Mouse (Mus musculus): ENCODE results near the gene Pax7. TPM values are rescaled to one million over a fixed set of nuclear protein-coding genes. Genes with fewer than 3 reads are reported as not detected.

The Pax7 gene
- polyA plus RNA-seq, 1 experiment from 2014 or later, result 2.2 TPM

DNA sequence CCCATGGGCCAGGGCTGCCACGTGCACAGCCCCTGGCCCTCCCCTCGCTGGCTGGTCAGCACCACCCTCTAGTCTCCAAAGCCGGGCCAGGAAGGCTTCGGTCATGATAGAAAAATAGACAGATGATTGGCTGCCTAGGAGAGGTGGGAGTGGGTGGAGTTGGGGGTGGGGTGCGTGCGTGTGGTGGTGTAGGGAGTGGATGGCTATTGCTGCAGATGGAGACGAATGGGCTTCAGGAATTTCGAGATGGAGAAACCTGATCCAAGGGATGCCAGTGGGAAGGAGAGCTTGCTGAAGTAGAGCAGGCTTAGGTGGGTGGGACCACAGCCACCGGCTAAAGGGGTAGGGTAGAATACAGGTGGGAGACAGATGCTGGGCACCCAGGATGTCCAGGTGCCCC is 37.2 kb downstream of the Pax7 start:
- no peaks in the 10 kb centered on the region for H3K36me3 ChIP-seq (ENCODE audit: control insufficient read depth, insufficient read depth, low read length)
- no peak overlapping the region for H3K27ac ChIP-seq (ENCODE audit: low read depth, low read length)

DNA sequence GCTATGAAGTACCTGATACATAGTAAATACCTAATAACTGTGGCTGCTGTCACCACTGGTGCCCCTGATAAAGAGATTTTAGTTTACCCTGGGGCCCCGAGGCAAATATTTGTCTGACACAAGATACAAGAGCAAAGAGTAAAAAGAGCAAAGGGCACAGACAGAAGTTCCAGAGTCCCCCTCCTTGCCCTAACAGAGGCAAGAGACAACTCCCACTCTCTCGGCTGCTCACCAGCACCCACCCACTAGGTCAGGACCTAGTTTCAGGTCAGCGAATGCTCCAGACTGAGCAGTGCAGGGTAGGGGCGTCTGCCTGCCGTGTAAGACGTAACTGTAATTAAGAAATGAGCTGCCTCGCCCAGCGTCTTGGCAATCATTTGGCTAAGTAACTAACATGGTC is 42.2 kb downstream of the Pax7 start:
- no peak overlapping the region for H3K4me3 ChIP-seq (ENCODE audit: low read depth, low read length)
- ATAC-seq (ENCODE audit: low FRiP score), result no peak
- 29% methylated on average over 8 of the region's 8 CpGs for WGBS
- no peak for DNase-seq (ENCODE audit: low spot score)
- H3K9ac ChIP-seq (ENCODE audit: low read depth, low read length), result no peak overlapping the region
- H3K27ac ChIP-seq (ENCODE audit: low read depth, low read length), result no peak overlapping the region
- H3K4me2 ChIP-seq (replicated peaks; ENCODE audit: low read depth, low read length), result no peak overlapping the region
- H3K36me3 ChIP-seq (ENCODE audit: control insufficient read depth, insufficient read depth, low read length), result no peaks in the 10 kb centered on the region
- peaks cover 11% of the 10 kb centered on the region for H3K27me3 ChIP-seq (ENCODE audit: control insufficient read depth, insufficient read depth, low read length)
- H3K4me1 ChIP-seq (replicated peaks; ENCODE audit: control insufficient read depth, insufficient read depth, low read length), result peaks cover 16% of the 10 kb centered on the region
- no peaks in the 10 kb centered on the region for H3K9me3 ChIP-seq (ENCODE audit: control insufficient read depth, low read length)

More for the DNA sequence above, 37.2 kb downstream of the Pax7 start:
- no peak overlapping the region for H3K4me3 ChIP-seq (ENCODE audit: low read depth, low read length)
- WGBS, result 33% methylated on average over 9 of the region's 9 CpGs
- no peak overlapping the region for H3K4me2 ChIP-seq (replicated peaks; ENCODE audit: low read depth, low read length)
- ATAC-seq (ENCODE audit: low FRiP score) (no peak), DNase-seq (ENCODE audit: low spot score) (no peak)
- peaks cover 6% of the 10 kb centered on the region for H3K27me3 ChIP-seq (ENCODE audit: control insufficient read depth, insufficient read depth, low read length)
- H3K9ac ChIP-seq (ENCODE audit: low read depth, low read length), result no peak overlapping the region
- no peaks in the 10 kb centered on the region for H3K9me3 ChIP-seq (ENCODE audit: control insufficient read depth, low read length)
- peaks cover 11% of the 10 kb centered on the region for H3K4me1 ChIP-seq (replicated peaks; ENCODE audit: control insufficient read depth, insufficient read depth, low read length)

DNA sequence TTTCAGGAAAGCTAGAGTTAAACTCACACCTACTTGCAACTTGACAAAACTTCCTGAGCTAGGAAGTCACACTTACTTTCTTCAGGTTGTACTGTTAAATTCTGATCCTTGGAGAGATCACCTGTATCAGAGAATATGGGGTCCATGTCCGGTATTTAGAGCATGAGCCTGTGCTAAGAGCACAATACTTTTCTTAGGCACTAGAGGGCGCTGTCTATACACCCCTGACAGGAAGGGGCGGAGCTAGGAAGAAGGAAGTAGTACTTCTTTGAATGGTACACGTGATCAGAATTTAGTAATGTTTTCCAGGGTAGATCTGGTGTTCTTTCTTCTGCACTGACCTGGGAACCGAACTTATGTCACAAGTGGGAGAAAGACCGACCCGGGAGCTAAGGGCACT is 43.6 kb downstream of the Pax7 start:
- no peak overlapping the region for H3K27ac ChIP-seq (ENCODE audit: low read depth, low read length)
- peaks cover 8% of the 10 kb centered on the region; the same call in 1 of the 2 replicates for H3K27me3 ChIP-seq (ENCODE audit: control insufficient read depth, insufficient read depth, low read length)
- no peaks in the 10 kb centered on the region for H3K9me3 ChIP-seq (ENCODE audit: control insufficient read depth, low read length)
- H3K4me1 ChIP-seq (replicated peaks; ENCODE audit: control insufficient read depth, insufficient read depth, low read length), result peaks cover 16% of the 10 kb centered on the region
- no peak overlapping the region for H3K9ac ChIP-seq (ENCODE audit: low read depth, low read length)
- H3K4me3 ChIP-seq (ENCODE audit: low read depth, low read length), result no peak overlapping the region
- 80% methylated on average over 7 of the region's 7 CpGs for WGBS
- DNase-seq (ENCODE audit: low spot score) (no peak), ATAC-seq (ENCODE audit: low FRiP score) (no peak)
- no peak overlapping the region for H3K4me2 ChIP-seq (replicated peaks; ENCODE audit: low read depth, low read length)
- H3K36me3 ChIP-seq (ENCODE audit: control insufficient read depth, insufficient read depth, low read length), result no peaks in the 10 kb centered on the region

DNA sequence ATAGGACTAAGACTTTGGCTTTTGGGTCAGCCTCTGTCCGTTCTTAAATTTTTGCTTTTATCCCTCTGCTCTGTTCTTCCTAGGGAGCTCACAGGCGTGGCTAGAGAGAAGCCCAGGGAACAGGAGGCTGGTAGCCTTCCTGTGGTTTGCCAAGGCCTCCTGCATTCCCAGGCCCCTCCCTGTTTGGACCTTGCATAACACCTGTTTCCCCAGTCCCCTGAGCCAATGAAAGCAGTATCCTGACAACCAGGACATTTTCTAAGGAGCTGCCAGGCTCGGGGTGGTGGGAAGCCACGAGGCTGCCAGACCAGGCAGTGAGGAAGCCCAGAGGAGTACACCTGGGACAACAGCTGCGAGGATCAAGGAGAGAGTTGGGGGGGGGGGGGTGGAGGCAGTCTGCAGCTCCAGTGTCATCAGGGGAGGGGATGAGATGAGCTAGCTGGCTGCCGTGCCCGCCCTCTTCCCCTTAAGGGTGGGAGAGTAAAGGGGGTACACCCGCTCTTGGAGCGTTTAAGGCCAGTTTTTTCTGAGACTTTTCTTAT is 50.3 kb downstream of the Pax7 start:
- no peak for ATAC-seq (ENCODE audit: low FRiP score)
- Histone ChIP-seq H3K36me3 (ENCODE audit: control insufficient read depth, insufficient read depth, low read length) (no peaks in the 10 kb centered on the region), H3K4me1 (replicated peaks; ENCODE audit: control insufficient read depth, insufficient read depth, low read length) (no peaks in the 10 kb centered on the region), H3K4me2 (replicated peaks; ENCODE audit: low read depth, low read length) (no peak overlapping the region), H3K9ac (ENCODE audit: low read depth, low read length) (no peak overlapping the region), H3K27me3 (ENCODE audit: control insufficient read depth, insufficient read depth, low read length) (peaks cover under 1% of the 10 kb centered on the region; the same call in 1 of the 2 replicates), H3K27ac (ENCODE audit: low read depth, low read length) (no peak overlapping the region), H3K4me3 (ENCODE audit: low read depth, low read length) (no peak overlapping the region), H3K9me3 (ENCODE audit: control insufficient read depth, low read length) (no peaks in the 10 kb centered on the region)
- 56% methylated on average over 9 of the region's 9 CpGs for WGBS
- no peak for DNase-seq (ENCODE audit: low spot score)

DNA sequence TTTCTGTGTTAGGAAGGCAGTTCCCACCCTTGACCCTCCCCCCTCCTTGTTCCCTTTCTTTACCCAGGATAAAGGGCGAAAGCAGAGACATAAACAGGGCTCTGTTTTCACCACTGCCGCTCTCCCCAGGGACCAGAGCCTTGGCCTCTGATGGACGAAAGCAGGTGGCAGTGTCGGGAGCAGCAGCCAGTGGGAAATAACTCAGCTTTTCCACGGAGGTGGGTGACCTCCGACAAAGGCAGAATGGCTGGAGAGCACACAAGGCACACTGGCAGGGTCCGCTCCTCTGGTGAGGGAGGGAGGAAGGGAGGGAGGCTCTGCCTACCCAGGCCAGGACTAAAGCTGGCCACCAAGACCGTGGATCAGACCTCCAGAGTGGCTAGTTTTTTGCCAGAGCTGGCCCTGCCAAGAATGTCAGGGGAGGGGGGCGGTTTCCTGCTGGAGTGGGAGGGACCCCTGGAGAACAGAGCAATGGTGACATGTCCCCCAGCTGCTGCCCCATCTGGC is 62.1 kb downstream of the Pax7 start:
- no peak overlapping the region for H3K4me2 ChIP-seq (replicated peaks; ENCODE audit: low read depth, low read length)
- H3K27me3 ChIP-seq (ENCODE audit: control insufficient read depth, insufficient read depth, low read length), result peaks cover 2% of the 10 kb centered on the region
- no peak overlapping the region for H3K9ac ChIP-seq (ENCODE audit: low read depth, low read length)
- DNase-seq (ENCODE audit: low spot score), result no peak
- H3K4me1 ChIP-seq (replicated peaks; ENCODE audit: control insufficient read depth, insufficient read depth, low read length), result peaks cover 16% of the 10 kb centered on the region
- ATAC-seq (ENCODE audit: low FRiP score), result peak; percentile 59
- H3K36me3 ChIP-seq (ENCODE audit: control insufficient read depth, insufficient read depth, low read length), result no peaks in the 10 kb centered on the region
- peak overlapping the region; percentile 2; the same call in 1 of the 2 replicates for H3K27ac ChIP-seq (ENCODE audit: low read depth, low read length)
- H3K4me3 ChIP-seq (ENCODE audit: low read depth, low read length), result no peak overlapping the region
- H3K9me3 ChIP-seq (ENCODE audit: control insufficient read depth, low read length), result no peaks in the 10 kb centered on the region
- under 1% methylated on average over 9 of the region's 9 CpGs for WGBS

DNA sequence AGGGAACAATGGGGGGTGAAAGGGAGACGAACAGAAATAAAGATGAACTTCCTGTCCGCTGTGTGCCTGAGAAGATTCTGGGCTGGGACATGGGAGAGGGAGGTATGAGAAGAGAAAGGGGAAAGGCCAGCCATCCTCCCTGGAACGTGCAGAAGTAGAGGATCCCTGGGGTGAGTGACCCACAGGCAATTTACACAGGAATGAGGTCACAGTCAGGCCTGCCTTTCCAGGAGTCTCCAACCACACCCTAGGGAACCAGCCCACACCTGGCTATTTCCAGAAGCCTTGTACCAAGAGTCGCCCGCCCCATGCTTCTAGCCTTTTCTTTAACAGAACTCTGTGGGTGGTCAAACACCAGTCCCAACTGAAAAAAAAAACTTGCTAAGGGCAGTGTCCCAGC is 65.5 kb downstream of the Pax7 start:
- ATAC-seq (ENCODE audit: low FRiP score) (no peak), DNase-seq (ENCODE audit: low spot score) (no peak)
- WGBS, result 19% methylated on average over 5 of the region's 5 CpGs
- Histone ChIP-seq H3K4me2 (replicated peaks; ENCODE audit: low read depth, low read length) (no peak overlapping the region), H3K4me1 (replicated peaks; ENCODE audit: control insufficient read depth, insufficient read depth, low read length) (peaks cover 16% of the 10 kb centered on the region), H3K4me3 (ENCODE audit: low read depth, low read length) (no peak overlapping the region), H3K9me3 (ENCODE audit: control insufficient read depth, low read length) (no peaks in the 10 kb centered on the region), H3K27ac (ENCODE audit: low read depth, low read length) (no peak overlapping the region), H3K36me3 (ENCODE audit: control insufficient read depth, insufficient read depth, low read length) (no peaks in the 10 kb centered on the region), H3K27me3 (ENCODE audit: control insufficient read depth, insufficient read depth, low read length) (peaks cover 4% of the 10 kb centered on the region), H3K9ac (ENCODE audit: low read depth, low read length) (no peak overlapping the region)

DNA sequence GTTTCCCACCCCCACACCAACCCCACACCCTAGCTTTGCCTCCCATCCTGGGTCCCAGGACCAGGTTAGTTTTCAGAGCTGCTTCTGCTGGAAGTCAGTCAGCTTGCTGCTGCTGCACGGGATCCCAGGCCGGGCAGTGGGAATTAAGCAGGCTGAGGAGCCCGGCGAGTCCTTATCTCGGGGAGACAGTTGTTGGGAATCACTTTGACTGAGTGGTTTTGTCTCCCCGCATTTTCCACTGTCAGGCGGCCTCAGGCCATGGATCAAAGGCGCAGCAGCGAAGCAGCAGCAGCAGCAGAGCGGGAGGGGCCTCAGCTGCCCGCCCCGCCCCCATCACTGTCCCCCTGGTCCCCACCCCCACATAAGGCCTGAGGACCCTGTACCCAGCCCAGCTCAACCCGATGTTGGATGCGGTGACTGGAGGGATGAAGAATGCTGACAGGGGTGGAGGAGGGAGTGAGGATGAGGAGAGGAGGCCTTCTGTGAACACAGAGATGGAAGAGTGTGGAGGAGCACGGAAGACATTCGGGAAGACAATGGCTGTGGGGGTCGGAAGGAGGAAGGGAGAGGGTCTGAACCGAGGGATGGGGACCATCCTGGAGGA is 66.1 kb downstream of the Pax7 start:
- H3K36me3 ChIP-seq (ENCODE audit: control insufficient read depth, insufficient read depth, low read length), result no peaks in the 10 kb centered on the region
- no peak overlapping the region for H3K4me3 ChIP-seq (ENCODE audit: low read depth, low read length)
- H3K27me3 ChIP-seq (ENCODE audit: control insufficient read depth, insufficient read depth, low read length), result peaks cover 4% of the 10 kb centered on the region
- DNase-seq (ENCODE audit: low spot score) (no peak), ATAC-seq (ENCODE audit: low FRiP score) (peak; percentile 26; the same call in 1 of the 2 replicates)
- no peak overlapping the region; the same call in 1 of the 2 replicates for H3K9ac ChIP-seq (ENCODE audit: low read depth, low read length)
- H3K27ac ChIP-seq (ENCODE audit: low read depth, low read length), result no peak overlapping the region
- H3K4me1 ChIP-seq (replicated peaks; ENCODE audit: control insufficient read depth, insufficient read depth, low read length), result peaks cover 16% of the 10 kb centered on the region
- no peaks in the 10 kb centered on the region for H3K9me3 ChIP-seq (ENCODE audit: control insufficient read depth, low read length)
- H3K4me2 ChIP-seq (replicated peaks; ENCODE audit: low read depth, low read length), result peak overlapping the region; percentile 22; the same call in 1 of the 2 replicates
- 2% methylated on average over 18 of the region's 18 CpGs for WGBS

DNA sequence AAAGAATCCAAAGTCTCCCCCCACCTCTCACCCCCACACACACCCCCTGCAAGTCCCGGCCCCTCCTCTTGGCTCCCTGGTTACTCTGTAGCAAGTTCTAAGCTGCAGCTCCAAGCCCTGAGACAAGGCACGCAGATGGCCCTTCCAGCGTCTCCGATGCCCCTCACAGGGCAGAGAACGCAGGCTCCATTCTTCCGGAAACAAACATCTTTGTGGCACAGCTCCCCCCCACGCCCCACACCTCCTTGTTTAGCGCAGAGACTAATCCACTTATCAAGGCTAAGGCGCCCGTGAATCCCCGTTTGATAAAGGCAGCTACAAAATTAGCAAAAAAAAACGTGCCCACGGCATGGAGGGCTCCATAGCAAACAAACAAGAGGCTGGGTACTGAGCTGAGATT is 71.4 kb downstream of the Pax7 start:
- Histone ChIP-seq H3K27me3 (ENCODE audit: control insufficient read depth, insufficient read depth, low read length) (peaks cover 2% of the 10 kb centered on the region; the same call in 1 of the 2 replicates), H3K4me1 (replicated peaks; ENCODE audit: control insufficient read depth, insufficient read depth, low read length) (peaks cover 4% of the 10 kb centered on the region), H3K27ac (ENCODE audit: low read depth, low read length) (no peak overlapping the region)

DNA sequence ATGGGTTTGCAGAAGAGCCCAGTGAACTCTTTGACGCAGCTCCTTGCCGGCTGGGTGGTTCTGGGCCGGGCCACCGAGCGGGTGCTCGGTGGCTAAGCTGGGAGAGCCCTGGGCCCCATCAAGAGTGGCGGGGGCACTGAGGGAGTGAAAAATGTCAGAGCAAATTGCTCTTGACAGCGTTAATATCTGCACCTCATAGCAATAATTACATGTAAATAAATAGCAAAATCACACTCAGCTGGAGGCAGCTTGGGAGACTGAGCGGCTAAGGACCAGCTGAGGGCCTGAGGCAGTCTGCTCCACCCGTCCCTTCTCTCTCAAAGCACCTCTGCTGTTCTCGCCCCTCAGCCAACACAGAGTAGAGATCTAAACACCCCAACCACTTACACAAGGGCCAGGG is 72.6 kb downstream of the Pax7 start:
- no peak overlapping the region for H3K9ac ChIP-seq (ENCODE audit: low read depth, low read length)
- DNase-seq (ENCODE audit: low spot score) (no peak), ATAC-seq (ENCODE audit: low FRiP score) (0 out of 2 replicates have a peak, but pooled peaks have one; percentile 25)
- H3K27ac ChIP-seq (ENCODE audit: low read depth, low read length), result 0 out of 2 replicates have a peak overlapping the region, but pooled peaks have one; percentile 12
- peaks cover 2% of the 10 kb centered on the region; the same call in 1 of the 2 replicates for H3K27me3 ChIP-seq (ENCODE audit: control insufficient read depth, insufficient read depth, low read length)
- no peak overlapping the region for H3K4me2 ChIP-seq (replicated peaks; ENCODE audit: low read depth, low read length)
- no peaks in the 10 kb centered on the region for H3K36me3 ChIP-seq (ENCODE audit: control insufficient read depth, insufficient read depth, low read length)
- H3K4me3 ChIP-seq (ENCODE audit: low read depth, low read length), result no peak overlapping the region
- WGBS, result 61% methylated on average over 11 of the region's 11 CpGs
- peaks cover 2% of the 10 kb centered on the region; the same call in 1 of the 2 replicates for H3K4me1 ChIP-seq (replicated peaks; ENCODE audit: control insufficient read depth, insufficient read depth, low read length)
- H3K9me3 ChIP-seq (ENCODE audit: control insufficient read depth, low read length), result no peaks in the 10 kb centered on the region

More for the DNA sequence above, 71.4 kb downstream of the Pax7 start:
- Histone ChIP-seq H3K36me3 (ENCODE audit: control insufficient read depth, insufficient read depth, low read length) (no peaks in the 10 kb centered on the region), H3K9ac (ENCODE audit: low read depth, low read length) (no peak overlapping the region), H3K4me3 (ENCODE audit: low read depth, low read length) (no peak overlapping the region), H3K4me2 (replicated peaks; ENCODE audit: low read depth, low read length) (no peak overlapping the region), H3K9me3 (ENCODE audit: control insufficient read depth, low read length) (no peaks in the 10 kb centered on the region)
- no peak for ATAC-seq (ENCODE audit: low FRiP score)
- 17% methylated on average over 13 of the region's 13 CpGs for WGBS
- no peak for DNase-seq (ENCODE audit: low spot score)
